Mouse (Mus musculus) liver, postnatal 0 days (tissue): ENCODE results near the gene Slc25a36. TPM values are rescaled to one million over a fixed set of nuclear protein-coding genes. Genes with fewer than 3 reads are reported as not detected.

ENCODE experiments used
- ATAC-seq: fragments of 200-750 bp; cut with Nextera tagmentation; 2 replicates; pipeline ENCODE4 v1.8.0; 2017; ENCODE audit warnings: mild to moderate bottlenecking, moderate library complexity
- DNase-seq: peaks from one replicate; pipeline ENCODE4 v3.0.0-alpha.2; 2016
- H3K27ac ChIP-seq: fragments of 300-500 bp; sonication (generic); 2 replicates; pipeline ENCODE4 v1.5.1; 2014; ENCODE audit warnings: antibody characterized with exemption, moderate library complexity, mild to moderate bottlenecking, low read depth
- H3K27me3 ChIP-seq: fragments of 300-500 bp; sonication (generic); 2 replicates; pipeline ENCODE4 v1.6.1; 2014; ENCODE audit warnings: low read length, control low read depth, mixed read lengths; ENCODE audit not compliant: insufficient read depth
- H3K36me3 ChIP-seq: fragments of 300-500 bp; sonication (generic); replicated peaks from 2 replicates; pipeline ENCODE4 v1.6.1; 2014; ENCODE audit warnings: mild to moderate bottlenecking, control low read depth, low read length, moderate library complexity, mixed read lengths; ENCODE audit not compliant: insufficient read depth
- H3K4me1 ChIP-seq: fragments of 300-500 bp; sonication (generic); 2 replicates; pipeline ENCODE4 v1.6.1; 2014; ENCODE audit warnings: antibody characterized with exemption, mild to moderate bottlenecking, control low read depth; ENCODE audit not compliant: insufficient read depth
- H3K4me2 ChIP-seq: fragments of 300-500 bp; sonication (generic); 2 replicates; pipeline ENCODE4 v1.6.1; 2014; ENCODE audit warnings: low read depth, mild to moderate bottlenecking, low read length, moderate library complexity, mixed read lengths
- H3K4me3 ChIP-seq: fragments of 300-500 bp; sonication (generic); 2 replicates; pipeline ENCODE4 v1.5.1; 2014; ENCODE audit warnings: low read depth, low read length
- H3K9ac ChIP-seq: fragments of 300-500 bp; sonication (generic); replicated peaks from 2 replicates; pipeline ENCODE4 v1.6.1; 2014; ENCODE audit warnings: mild to moderate bottlenecking, moderate library complexity
- H3K9me3 ChIP-seq: fragments of 300-500 bp; sonication (generic); 2 replicates; pipeline ENCODE4 v1.6.1; 2016; ENCODE audit warnings: mild to moderate bottlenecking, control low read depth, low read length, mixed read lengths
- CTCF ChIP-seq: sonication (generic); IDR thresholded peaks from 2 replicates; pipeline ENCODE4 v1.5.1; 2016; ENCODE audit warnings: antibody characterized with exemption, low read depth
- EP300 ChIP-seq: IDR thresholded peaks from 2 replicates; pipeline ENCODE4 v1.6.1; 2016; ENCODE audit warnings: antibody characterized with exemption, low read depth, mild to moderate bottlenecking
- WGBS: fragments of 180-500 bp; shearing (Covaris S2); extraction: QIAGEN DNeasy Blood & Tissue Kit; methylation state at CpG from one replicate; pipeline ENCODE4 v1.1.7; 2014; ENCODE audit not compliant: insufficient replicate concordance; 5-methylcytosine and 5-hydroxymethylcytosine counted together
- polyA plus RNA-seq: library from polyadenylated mRNA; unstranded; fragments of >200 nt; fragmentation: Nextera tagmentation; extraction: Ambion mirVana; gene quantifications from 2 replicates; pipeline ENCODE4 v1.2.1, GENCODE M21; 2015

The Slc25a36 gene
- polyA plus RNA-seq, 1 experiment from 2014 or later: 4.8 TPM

DNA sequence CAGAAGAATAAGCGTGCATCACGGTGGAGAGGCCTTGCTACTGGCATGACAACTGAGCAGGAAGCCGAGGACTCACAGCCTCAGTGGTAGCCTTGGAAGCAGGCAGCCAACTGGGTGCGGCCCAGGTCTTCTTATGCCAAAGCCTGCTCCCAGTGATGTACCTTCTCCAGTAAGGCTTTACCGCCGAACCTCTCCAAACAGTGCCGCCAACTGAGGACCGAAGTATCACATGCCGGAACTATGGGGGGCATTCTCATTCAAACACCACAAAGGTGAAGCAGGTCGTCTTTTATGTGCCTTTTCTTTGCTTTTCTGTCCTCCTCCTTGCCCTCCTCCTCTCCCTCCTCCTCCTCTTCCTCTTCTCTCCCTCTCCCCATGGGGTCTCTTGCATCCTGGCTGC, 3.3 kb upstream of the Slc25a36 start:
- no peak for ATAC-seq
- 82% methylated on average over 10 of the region's 10 CpGs for WGBS
- TF ChIP-seq CTCF (no peak), EP300 (no peak)

DNA sequence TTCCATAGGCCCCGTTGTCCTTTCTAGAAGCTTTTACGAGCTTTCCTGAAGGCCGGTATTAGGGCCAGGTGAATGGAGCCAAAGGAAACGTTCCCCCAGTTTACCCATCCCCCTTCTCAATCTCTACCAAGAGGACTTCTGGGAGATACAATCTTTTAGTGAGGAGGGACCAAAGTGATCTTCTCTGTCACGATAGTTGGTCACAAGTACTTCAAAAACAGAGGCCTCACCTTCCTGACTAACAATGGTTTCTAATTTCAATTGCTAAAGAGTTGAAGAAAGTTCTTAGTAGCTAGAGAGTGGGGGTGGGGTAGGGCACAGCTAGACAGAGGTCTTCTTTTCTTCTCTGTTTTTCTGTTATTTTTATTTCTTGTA, 2.6 kb upstream of the Slc25a36 start:
- Histone ChIP-seq H3K27me3 (peaks cover 31% of the 10 kb centered on the region), H3K9ac (no peak overlapping the region), H3K36me3 (no peaks in the 10 kb centered on the region), H3K4me2 (no peak overlapping the region), H3K9me3 (0 out of 2 replicates have a peak, but pooled peaks cover 3% of the 10 kb centered on the region), H3K4me3 (no peak overlapping the region), H3K27ac (no peak overlapping the region), H3K4me1 (peaks cover 10% of the 10 kb centered on the region; the same call in 1 of the 2 replicates)
- DNase-seq (no peak), ATAC-seq (no peak)
- TF ChIP-seq EP300 (no peak), CTCF (no peak)
- 49% methylated on average over 5 of the region's 5 CpGs for WGBS

More for the DNA sequence above, 3.3 kb upstream of the Slc25a36 start:
- Histone ChIP-seq H3K4me1 (peaks cover 9% of the 10 kb centered on the region; the same call in 1 of the 2 replicates), H3K4me3 (no peak overlapping the region), H3K9ac (no peak overlapping the region), H3K9me3 (peaks cover 8% of the 10 kb centered on the region; the same call in 1 of the 2 replicates), H3K27me3 (peaks cover 28% of the 10 kb centered on the region), H3K27ac (no peak overlapping the region), H3K4me2 (no peak overlapping the region), H3K36me3 (no peaks in the 10 kb centered on the region)
- no peak for DNase-seq

DNA sequence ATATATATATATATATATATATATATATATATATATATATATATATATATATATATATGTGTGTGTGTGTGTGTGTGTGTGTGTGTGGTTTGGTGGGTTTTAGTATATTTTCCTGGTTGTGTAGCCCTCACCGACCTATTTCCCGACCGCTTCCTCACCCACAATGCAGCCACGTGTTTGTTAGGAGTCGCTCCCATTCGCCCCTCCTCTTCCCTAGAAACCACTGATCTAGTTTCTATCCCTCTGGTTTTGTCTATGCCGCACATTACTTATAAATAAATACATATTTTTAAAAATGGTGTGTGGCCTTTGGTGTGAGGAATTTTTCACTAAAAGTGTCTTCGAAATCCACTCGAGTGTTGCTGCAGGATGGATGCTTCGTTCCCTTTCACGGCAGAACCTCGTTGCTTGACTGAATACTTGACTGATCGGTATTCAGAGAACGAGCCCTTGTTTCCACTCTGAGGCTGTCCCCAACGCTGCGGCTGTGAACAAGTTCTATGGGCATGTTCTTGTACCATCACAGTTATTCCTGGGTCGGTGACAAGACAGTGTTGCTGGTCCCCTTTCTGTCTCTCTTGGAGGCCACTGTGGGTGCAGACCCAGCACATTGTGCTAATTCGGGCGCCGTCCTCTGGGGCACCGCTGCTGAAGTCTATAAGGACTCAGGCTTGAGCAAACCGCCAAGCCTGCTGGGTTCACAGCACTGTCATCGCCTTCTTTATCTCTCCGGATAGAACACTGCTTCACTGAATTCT, 2.0 kb upstream of the Slc25a36 start:
- Histone ChIP-seq H3K4me3 (no peak overlapping the region), H3K27me3 (peaks cover 28% of the 10 kb centered on the region), H3K36me3 (no peaks in the 10 kb centered on the region), H3K4me1 (peaks cover 10% of the 10 kb centered on the region; the same call in 1 of the 2 replicates), H3K9ac (no peak overlapping the region), H3K4me2 (no peak overlapping the region), H3K9me3 (0 out of 2 replicates have a peak, but pooled peaks cover 3% of the 10 kb centered on the region), H3K27ac (no peak overlapping the region)
- DNase-seq (no peak), ATAC-seq (no peak)
- 68% methylated on average over 24 of the region's 24 CpGs for WGBS
- TF ChIP-seq EP300: no peak
- TF ChIP-seq CTCF: no peak

- Histone ChIP-seq H3K4me1 (peaks cover 10% of the 10 kb centered on the region; the same call in 1 of the 2 replicates), H3K4me3 (no peak overlapping the region), H3K9me3 (0 out of 2 replicates have a peak, but pooled peaks cover 3% of the 10 kb centered on the region), H3K36me3 (no peaks in the 10 kb centered on the region), H3K4me2 (no peak overlapping the region), H3K27me3 (peaks cover 28% of the 10 kb centered on the region), H3K9ac (no peak overlapping the region), H3K27ac (no peak overlapping the region)
- ATAC-seq (no peak), DNase-seq (no peak)
- WGBS: 78% methylated on average over 7 of the region's 7 CpGs
- TF ChIP-seq CTCF (no peak), EP300 (no peak)
Measured at GRCm38 (mm10) chr9:97112238-97112637, 1.3 kb upstream of the Slc25a36 start.

DNA sequence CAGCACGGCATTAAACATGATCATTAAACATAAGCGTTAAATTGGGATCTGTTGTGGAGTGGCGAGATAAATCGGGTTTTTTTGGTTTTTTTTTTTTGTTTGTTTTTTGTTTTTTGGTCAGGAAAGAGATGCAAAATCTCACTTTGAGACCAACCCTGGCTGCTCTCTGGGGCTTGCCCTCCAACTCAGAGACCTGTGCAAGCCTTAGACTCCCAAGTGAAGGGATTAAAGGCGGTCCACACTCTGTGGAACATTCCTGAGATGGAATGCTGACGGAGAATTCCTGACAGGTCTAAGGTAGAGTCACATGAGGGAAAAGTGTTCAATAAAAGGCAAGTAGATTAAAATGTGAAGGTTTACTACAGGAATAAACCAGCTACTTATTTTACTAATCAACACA, 549 bp upstream of the Slc25a36 start:
- peak overlapping the region; percentile 88 for H3K27ac ChIP-seq
- no peak for DNase-seq
- peaks cover 11% of the 10 kb centered on the region; the same call in 1 of the 2 replicates for H3K4me1 ChIP-seq
- H3K36me3 ChIP-seq: no peaks in the 10 kb centered on the region
- peak overlapping the region; percentile 72 for H3K4me3 ChIP-seq
- peaks cover 27% of the 10 kb centered on the region for H3K27me3 ChIP-seq
- 16% methylated on average over 6 of the region's 6 CpGs for WGBS
- peak overlapping the region; percentile 86 for H3K9ac ChIP-seq
- 0 out of 2 replicates have a peak, but pooled peaks cover 3% of the 10 kb centered on the region for H3K9me3 ChIP-seq
- TF ChIP-seq CTCF: no peak
- no peak for TF ChIP-seq EP300
- no peak for ATAC-seq
- H3K4me2 ChIP-seq: peak overlapping the region; percentile 79

DNA sequence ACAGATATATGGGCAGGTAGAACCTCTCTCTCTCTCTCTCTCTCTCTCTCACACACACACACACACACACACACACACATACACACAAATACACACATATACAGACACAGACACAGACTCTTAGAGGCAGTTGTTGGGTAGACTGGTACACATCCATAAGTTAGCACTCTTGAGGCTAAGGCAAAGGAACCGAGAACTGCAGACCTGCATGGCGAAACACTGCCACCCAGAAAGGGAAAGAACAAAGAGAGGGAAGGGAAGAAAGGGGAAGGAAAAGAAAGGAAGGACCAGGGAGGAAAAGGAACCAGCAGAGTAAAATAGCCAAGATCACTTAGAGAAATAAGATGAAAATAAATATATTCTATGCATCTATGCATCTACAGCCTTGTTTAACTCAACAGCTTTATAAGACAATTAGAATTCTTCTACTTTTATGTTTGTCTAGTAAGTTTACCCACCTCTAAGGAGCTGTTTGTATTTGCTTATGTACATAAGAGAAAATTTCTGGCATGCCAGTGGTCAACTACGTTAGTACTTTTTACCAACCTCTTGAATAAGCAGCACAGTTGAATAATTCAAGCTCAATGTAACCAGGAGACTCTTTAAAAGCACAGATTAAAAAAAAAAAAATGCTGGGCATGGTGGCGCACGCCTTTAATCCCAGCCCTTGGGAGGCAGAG, 4.3 kb downstream of the Slc25a36 start:
- Histone ChIP-seq H3K4me1 (peaks cover 22% of the 10 kb centered on the region; the same call in 1 of the 2 replicates), H3K9ac (no peak overlapping the region), H3K36me3 (no peaks in the 10 kb centered on the region), H3K27ac (no peak overlapping the region), H3K27me3 (peaks cover 11% of the 10 kb centered on the region), H3K4me3 (no peak overlapping the region), H3K4me2 (no peak overlapping the region), H3K9me3 (no peaks in the 10 kb centered on the region)
- DNase-seq (no peak), ATAC-seq (no peak)
- TF ChIP-seq CTCF: no peak
- TF ChIP-seq EP300: no peak
- WGBS: 83% methylated on average over 5 of the region's 5 CpGs
